Mouse (Mus musculus): Measurements from ENCODE around the gene Agpat1. TPM values are rescaled to one million over a fixed set of nuclear protein-coding genes. Genes with fewer than 3 reads are reported as not detected.

Gene Agpat1
- total RNA-seq, 2 experiments from 2014 or later, result 161 to 177 TPM

DNA sequence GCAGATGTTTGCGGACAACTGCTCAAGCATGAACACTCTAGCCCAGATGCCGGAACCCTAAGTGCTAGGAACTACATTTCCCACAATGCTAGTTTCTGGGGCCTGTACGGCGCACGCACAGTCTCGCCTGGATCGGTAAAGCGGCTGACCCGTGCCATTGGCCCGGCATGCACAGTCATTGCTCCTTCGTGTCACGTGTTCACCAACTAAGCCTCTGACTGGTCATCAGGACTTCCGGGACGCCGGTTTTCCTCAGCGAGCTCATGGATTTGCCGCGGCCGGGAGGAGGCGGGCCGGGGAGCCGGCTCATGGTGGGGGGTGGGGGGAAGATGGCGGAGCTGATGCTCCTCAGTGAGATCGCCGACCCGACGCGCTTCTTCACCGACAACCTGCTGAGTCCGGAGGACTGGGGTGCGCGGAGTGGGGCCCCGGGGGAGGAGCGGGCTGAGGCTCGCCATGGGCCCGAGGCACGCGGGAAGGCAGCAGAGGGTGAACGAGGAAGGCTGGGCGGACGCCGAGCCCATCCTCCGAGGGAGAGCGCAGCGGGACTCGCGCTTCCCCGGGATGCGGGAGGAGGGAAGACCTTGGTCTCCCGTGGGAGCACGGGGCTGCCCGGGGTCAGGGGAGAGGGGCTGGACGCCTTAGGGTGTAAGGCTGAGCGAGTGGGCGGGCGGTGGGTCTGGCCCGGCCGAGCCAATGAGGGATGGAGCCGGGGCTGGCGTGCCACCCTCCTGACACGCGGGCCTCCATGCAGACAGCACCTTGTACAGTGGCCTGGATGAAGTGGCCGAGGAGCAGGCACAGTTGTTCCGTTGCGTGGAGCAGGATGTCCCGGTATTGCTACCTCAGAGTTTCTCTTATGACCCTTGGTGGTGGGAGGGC is 43.1 kb downstream of the Agpat1 start, which contains the start of gene Atf6b:
TSS of gene Atf6b (plus strand) at position 241 of the 882 bp plus-strand sequence.
- peak; percentile 95 to 96 for DNase-seq (ENCODE audit: low spot score in 2 of 2)
- intact Hi-C loops (cut with DNase I), result no loop called here

DNA sequence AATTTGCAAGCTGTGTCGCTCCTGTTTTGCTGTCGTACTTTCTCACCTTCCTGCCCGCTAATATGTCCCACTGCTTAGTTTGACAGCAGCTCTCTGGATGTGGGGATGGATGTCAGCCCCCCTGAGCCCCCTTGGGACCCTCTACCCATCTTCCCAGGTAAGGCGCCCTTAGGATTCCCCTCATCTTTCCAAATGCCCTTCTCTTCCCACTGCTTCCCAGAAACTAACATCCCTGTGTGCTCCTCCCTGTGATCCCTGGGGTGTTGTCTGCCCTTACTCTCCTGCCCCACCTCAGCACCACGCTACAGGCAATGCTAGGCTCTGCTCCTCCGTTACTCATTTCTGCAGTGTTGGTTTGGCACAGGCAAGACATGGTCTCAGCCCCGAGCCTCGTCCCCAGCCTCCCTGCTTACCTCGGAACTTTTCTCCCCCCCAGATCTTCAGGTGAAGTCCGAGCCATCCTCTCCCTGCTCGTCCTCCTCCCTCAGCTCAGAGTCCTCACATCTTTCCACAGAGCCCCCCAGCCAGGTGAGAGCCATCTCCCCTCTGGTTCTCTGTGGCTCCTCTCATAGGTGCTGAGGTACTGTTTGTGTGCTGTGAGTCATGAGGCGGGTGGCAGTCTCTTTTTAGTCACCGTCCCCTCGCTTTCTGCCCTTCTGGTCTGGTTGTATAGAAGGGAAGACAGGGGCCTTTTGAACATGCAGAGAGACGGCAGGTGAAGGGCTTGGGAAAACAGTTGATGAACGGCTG is 44.3 kb downstream of the Agpat1 start:
- DNase-seq (ENCODE audit: low spot score in 2 of 2), result no peak
- intact Hi-C loops (cut with DNase I), result no loop called here

DNA sequence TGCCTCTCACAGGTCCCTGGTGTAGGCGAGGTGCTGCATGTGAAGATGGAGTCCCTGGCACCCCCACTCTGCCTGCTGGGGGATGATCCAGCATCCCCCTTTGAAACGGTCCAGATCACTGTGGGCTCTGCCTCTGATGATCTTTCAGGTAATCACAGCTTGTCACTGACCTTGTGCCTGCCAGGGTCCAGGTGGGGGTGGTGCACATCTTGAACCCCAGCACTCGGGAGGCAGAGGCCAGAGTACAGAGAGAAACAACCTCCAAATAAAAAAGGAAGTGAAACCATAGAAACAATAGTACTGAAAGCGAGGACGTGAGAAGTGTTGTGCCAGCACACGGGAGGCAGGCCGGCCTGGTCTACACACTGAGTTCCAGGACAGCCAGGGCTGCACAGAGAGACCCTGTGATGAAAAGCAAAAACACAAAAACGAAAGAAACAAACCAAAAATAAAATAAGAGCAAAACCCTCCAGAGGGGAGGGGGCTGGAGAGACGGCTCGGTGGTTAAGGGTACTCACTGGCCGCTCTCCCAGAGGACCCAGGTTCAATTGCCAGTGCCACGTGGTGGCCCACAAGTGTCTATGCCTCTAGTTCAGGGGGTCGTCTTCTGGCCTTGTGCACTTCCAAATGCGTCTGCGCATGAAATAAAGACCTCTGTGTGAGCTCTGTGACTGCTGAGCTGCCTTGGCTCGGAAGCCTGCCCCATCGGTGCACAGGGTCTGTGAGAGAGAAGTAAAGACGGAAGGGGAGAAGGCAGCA is 45.2 kb downstream of the Agpat1 start:
- no peak for DNase-seq (ENCODE audit: low spot score in 2 of 2)

DNA sequence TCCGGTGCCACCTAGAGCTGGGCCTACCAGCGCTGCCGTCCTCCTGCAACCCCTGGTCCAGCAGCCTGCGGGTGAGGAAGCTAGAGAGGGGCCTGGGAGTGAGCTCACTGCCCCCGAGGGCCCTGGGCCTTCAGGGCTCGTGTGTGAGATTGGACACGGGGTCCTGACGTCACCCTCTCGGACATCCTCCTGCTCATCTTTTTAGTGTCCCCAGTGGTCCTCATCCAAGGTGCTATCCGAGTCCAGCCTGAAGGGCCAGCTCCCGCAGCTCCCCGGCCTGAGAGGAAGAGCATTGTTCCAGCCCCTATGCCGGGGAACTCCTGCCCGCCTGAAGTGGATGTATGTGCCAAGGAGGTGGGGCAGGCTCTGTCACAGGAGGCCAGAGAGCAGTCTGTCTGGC is 46.7 kb downstream of the Agpat1 start:
- intact Hi-C loops (cut with DNase I), result loop anchor here (5.0 kb wide), 1 partner anchor 187 kb away; the partner anchor contains the start of genes Dxo and Stk19
- DNase-seq (ENCODE audit: low spot score in 2 of 2), result no peak

More for the DNA sequence above, 45.2 kb downstream of the Agpat1 start:
- intact Hi-C loops (cut with DNase I), result no loop called here

DNA sequence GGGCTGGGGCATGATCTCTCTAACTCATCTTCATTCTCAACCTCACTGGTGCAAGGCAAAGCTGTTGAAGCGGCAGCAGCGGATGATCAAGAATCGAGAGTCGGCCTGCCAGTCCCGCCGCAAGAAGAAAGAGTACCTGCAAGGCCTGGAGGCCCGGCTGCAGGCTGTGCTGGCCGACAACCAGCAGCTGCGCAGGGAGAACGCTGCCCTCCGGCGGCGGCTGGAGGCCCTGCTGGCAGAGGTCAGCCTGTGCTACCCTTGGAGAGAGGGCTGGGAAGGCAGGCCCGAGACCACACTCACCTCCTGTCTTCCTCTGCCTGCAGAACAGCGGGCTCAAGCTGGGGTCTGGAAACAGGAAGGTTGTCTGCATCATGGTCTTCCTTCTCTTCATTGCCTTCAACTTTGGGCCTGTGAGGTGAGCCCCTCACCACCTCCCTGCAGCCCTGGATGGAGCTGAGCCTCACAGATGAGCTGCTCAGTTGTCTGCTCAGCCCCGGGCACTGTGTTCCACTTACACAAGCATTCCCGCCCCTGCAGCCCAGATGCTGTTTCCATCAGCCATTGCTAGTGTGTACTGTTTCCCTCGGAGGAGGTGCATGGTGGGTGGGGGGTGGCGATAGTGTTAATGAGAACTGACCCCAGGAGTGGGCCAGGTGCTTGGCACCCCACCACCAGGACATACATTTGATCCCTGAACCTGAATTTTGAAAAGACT is 47.6 kb downstream of the Agpat1 start:
- intact Hi-C loops (cut with DNase I), result loop anchor here (5.0 kb wide), 1 partner anchor 186 kb away; the partner anchor contains the start of genes Dxo and Stk19

DNA sequence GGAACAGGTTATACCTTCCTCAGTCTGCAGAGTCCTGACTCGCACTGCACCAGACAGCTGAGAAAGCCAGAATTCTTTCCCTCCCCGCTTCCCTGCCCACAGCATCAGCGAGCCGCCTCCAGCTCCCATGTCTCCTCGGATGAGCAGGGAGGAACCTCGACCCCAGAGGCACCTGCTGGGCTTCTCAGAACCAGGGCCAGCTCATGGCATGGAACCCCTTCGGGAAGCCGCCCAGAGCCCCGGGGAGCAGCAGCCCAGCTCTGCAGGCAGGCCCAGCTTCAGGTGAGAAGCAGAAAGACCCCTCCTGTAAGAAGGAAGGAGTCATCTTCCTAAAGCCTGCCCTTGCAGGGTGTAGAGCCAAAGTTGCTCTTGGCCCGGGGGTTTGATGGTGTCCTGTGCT is 48.5 kb downstream of the Agpat1 start:
- no peak for DNase-seq (ENCODE audit: low spot score in 2 of 2)
- intact Hi-C loops (cut with DNase I), result loop anchor here (5.0 kb wide), 1 partner anchor 185 kb away; the partner anchor contains the start of genes Dxo and Stk19

More for the DNA sequence above, 47.6 kb downstream of the Agpat1 start:
- DNase-seq (ENCODE audit: low spot score in 2 of 2), result no peak

DNA sequence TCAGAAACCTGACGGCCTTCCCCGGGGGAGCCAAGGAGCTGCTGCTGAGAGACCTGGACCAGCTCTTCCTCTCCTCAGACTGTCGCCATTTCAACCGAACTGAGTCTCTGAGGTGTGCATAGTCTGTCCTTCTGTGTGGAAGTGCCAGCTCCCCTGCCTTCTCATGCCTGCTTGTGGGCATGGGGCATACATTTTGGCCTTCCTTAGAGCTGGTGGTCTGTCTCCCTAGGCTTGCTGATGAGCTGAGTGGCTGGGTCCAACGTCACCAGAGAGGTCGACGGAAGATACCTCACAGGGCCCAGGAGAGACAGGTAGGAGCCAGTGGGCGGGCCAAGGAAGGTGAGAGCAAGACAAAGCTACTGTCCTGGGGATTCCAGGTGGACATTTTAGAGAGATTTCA is 48.9 kb downstream of the Agpat1 start:
- intact Hi-C loops (cut with DNase I), result loop anchor here (5.0 kb wide), 1 partner anchor 184 kb away; the partner anchor contains the start of genes Dxo and Stk19

DNA sequence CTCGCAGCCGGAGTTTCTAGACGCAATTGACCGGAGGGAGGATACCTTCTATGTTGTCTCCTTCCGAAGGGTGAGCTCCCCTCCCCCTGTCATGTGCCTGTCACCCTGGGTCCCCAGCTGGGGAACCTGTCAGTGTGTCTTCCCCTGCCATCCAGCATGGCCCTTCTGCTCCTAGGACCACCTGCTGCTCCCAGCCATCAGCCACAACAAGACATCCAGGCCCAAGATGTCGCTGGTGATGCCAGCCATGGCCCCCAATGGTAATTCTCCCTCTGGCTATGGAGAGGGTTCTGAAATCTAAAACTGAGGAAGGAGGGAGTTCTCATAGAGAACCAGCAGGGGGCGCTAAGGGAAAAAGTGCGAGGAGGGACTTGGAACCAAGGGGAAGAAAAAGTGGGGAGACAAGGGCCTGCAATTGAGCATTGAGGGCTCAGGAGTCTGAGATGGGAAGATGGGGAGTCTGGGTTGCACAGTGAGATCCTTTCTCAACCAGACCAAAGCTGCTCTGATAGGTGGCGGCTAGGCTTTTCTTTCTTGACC is 49.8 kb downstream of the Agpat1 start:
- intact Hi-C loops (cut with DNase I), result loop anchor here (2.0 to 5.0 kb wide), 2 partner anchors 59 to 183 kb away; partner anchors contain the start of genes Dxo and Stk19
- DNase-seq (ENCODE audit: low spot score in 2 of 2), result no peak

More for the DNA sequence above, 48.9 kb downstream of the Agpat1 start:
- DNase-seq (ENCODE audit: low spot score in 2 of 2), result no peak

DNA sequence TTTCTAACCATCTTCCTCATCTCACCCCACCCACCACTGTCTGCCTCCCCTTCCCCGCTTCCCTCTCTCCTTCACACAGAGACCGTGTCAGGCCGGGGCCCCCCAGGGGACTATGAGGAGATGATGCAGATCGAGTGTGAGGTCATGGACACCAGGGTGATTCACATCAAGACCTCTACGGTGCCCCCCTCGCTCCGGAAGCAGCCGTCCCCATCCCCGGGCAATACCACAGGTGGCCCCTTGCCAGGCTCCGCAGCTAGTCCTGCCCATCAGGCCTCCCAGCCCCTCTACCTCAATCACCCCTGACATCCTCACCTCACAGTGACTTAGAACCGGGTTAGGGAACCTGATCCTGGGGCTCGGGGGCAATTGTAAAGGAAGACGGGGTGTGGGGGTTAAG is 50.3 kb downstream of the Agpat1 start:
- no peak for DNase-seq (ENCODE audit: low spot score in 2 of 2)
- intact Hi-C loops (cut with DNase I), result loop anchor here (2.0 to 5.0 kb wide), 2 partner anchors 58 to 183 kb away; partner anchors contain the start of genes Dxo and Stk19

DNA sequence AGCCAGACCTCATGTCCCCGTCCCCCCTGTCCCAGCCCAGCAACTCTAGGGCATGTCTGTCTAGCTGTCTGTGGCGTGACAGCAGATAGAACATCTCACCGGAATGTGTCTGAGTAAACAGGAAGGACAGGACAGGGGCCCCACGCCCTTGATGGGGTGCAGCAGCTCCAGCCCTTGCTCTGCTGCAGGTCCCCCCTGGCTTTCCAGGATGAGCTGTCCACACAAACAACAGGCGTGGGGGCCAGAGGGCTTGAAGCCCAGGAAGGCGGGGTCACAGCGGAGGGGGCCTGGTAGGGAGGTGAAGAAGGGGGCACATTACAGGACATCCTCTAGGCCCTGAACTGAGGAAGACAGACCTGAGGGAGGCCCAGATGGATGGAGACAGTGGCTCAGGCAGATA is 51.1 kb downstream of the Agpat1 start:
- no peak for DNase-seq (ENCODE audit: low spot score in 2 of 2)
- intact Hi-C loops (cut with DNase I), result loop anchor here (2.0 kb wide), 1 partner anchor 58 kb away; no protein-coding TSS in a partner anchor

DNA sequence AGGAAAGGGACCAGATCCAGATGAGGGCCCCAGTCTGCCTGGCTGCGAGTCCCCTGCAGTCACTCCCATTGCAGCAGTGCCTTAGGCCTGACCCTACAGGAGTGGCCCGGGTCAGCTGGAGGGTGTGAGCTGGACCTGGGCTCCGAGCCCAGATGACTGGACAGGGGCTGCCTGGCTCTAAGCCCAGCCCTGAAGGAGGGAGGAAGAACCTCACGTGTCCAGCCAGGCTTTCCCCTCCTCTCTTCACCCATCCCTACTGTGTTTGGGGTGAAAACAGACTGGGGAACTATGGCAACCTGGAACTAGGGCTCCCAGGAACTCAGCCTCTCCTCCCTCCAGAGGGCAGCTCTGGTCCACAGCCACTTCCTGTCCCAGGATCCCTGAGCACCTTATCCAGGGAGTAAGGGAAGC is 51.5 kb downstream of the Agpat1 start:
- intact Hi-C loops (cut with DNase I), result loop anchor here (2.0 kb wide), 1 partner anchor 57 kb away; no protein-coding TSS in a partner anchor
- peak in 1 of 2 experiments; percentile 64 for DNase-seq (ENCODE audit: low spot score in 2 of 2)

DNA sequence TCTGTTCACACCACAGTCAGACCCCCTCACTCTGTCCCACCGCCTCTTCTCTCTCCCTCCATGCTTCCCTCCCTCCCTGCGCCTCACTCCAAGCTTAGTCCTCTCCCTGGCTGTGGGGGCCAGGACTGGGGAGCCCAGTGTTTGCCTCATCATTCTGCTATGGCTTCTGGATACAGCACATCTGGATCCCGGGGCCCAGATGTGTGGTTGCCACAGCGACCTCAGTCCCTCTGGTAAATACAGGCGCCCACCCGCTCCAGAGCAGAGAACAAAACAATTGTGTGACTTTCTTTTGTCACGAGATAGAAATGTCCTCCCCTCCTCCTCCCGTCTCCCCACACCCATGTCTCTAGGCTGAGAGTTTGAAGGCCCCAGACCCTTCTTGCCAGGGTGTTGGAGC is 52.6 kb downstream of the Agpat1 start:
- intact Hi-C loops (cut with DNase I), result no loop called here
- DNase-seq (ENCODE audit: low spot score in 2 of 2), result no peak

DNA sequence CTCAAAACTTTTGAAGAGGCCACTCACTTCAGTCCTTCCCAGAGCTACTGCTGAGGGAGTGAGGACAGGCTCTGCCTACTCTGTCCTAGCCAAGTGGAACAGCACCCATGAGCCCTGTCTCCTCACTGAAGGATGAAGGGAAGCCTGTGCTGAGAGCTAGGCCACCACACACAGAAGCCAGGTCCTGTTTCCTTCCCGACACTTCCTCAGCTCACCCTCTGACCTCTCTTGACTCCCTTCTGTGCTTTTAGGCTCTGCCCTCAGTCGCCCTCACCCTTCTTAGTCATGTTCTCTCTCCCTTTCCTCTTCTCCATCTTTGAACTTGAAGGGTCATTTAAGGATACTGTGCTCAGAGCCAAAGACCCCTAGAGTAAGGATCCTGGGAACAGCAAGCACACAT is 53.2 kb downstream of the Agpat1 start:
- intact Hi-C loops (cut with DNase I), result no loop called here

DNA sequence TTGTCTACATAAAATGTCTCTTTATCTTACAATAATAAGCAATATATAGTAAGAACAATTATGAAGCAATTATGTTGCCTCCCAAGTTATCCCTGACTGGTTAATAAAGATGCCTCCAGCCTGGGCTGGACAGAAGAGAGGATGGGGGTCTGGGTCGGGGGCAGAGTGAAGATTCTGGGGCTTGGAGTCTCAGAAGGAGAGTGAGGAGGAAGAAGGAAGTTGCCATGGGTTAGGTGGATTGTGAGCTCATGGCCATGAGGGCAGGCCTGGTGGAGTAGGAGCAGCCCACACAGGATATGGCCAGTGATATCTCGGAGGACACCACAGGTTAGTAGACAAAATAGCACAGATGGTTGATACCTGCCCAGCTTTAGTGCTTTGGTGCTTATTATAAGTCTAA is 54.1 kb downstream of the Agpat1 start:
- DNase-seq (ENCODE audit: low spot score in 2 of 2), result no peak
- intact Hi-C loops (cut with DNase I), result no loop called here

More for the DNA sequence above, 53.2 kb downstream of the Agpat1 start:
- no peak for DNase-seq (ENCODE audit: low spot score in 2 of 2)

DNA sequence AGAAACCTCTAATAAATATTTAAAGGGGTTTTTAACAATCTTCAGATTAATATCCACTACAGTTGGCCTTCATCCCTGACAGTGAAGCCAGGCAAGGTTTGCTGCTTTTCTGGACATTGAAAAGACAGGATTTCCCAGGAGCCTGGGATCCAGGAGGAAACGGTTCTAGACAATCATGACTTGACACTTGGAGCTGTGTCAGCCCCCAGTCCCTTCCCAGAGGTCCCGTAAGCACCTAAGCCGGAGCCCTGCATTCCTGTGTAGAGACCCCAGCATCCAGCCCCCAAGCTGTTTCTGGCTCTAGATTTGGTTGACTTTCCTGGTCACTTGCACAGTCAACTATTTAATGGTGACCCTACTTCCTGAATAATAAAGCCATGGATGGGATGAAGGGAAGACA is 54.5 kb downstream of the Agpat1 start:
- no peak for DNase-seq (ENCODE audit: low spot score in 2 of 2)
- intact Hi-C loops (cut with DNase I), result no loop called here

DNA sequence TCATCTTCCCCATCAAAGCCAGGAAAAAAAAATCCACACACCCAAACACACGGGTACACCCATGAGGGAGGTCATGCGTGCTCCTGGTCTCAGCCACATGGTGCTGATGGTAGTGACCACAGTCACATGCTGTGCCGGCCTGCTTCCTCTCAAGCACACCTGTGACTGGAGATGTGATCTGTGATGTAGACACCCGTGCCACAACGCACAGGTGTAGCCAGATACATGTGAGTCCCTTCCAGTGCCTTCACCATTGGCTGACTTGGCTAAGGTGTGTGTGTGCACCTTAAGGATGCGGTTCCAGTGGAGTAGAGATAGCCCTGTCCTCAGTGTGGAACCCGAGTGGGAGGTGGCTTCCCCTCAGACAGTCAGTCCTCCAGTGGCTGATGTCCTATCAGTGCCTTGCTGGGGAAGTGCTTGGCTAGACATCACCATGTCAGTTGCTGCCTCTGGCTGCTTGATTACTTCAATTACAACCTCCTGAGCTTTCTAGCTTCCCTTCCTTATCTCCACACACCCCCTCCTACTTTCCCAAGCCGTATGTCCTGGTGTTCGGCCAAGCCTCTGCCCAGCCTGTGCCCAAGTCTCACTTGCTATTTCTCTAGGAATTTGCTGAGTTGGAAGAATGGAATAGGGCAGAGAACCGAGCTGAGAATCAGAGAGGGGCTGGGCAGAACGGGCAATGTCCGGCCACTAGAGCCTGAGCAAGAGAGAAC is 55.3 kb downstream of the Agpat1 start:
- no peak for DNase-seq (ENCODE audit: low spot score in 2 of 2)
- intact Hi-C loops (cut with DNase I), result no loop called here

DNA sequence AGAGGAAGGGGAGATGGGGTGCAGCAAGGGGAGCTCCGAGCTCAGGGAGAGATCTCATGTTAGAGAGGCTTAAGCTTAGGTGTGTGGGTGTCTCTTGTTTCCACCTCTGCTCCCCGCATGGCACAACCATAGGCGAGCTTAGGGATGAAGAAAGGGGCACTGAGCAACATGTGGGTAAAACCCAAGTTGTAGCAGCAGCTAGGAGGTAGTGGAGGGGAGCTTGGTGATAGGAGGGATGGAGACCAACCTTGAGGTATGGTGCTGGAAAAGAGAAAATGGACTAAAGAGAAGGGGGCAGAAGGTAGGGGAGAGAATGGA is 55.8 kb downstream of the Agpat1 start:
- no peak for DNase-seq (ENCODE audit: low spot score in 2 of 2)
- intact Hi-C loops (cut with DNase I), result no loop called here

DNA sequence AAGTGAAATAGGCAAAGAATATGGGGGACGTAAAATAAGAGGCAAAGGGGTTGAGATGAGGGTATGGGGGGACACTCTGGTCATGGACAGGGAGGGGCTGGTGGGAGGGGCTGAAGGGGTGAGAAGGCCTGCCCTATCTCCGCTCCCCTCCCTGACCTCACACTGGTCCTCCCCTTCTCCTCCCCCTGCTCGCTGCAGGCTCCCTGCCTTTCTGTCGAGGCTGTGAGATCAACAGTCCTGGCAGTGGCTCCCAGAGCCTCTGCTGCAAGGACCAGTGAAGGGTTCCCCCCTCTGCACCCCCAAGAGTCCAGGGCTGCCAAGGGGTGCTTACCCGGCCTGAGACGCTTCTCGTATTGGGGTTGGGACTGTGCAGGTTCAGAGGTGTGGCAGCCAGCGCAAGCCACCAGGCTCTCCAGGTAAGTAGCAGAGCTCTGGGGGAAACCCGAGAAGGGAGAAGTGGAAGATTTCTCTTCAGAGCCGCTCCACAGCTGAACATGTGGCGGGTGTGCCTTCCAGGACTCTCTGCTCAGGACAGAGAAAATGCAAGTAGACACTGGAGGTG is 56.3 kb downstream of the Agpat1 start:
- no peak for DNase-seq (ENCODE audit: low spot score in 2 of 2)
- intact Hi-C loops (cut with DNase I), result no loop called here

Measured in left cerebral cortex, postnatal 36 days (tissue).